Mouse (Mus musculus) layer of hippocampus, adult 18-20 months (tissue): Measurements from ENCODE around the gene Shisa6. TPM values are rescaled to one million over a fixed set of nuclear protein-coding genes. Genes with fewer than 3 reads are reported as not detected.
A peak's percentile ranks its signal among the peaks of the same experiment; 100 is the strongest.

Experiments used
- DNase-seq, 2 experiments: peaks; one replicate each; pipeline ENCODE4 v3.0.0; 2022; ENCODE audit warnings: low spot score in 2 of 2
- long read RNA-seq: library from polyadenylated mRNA; stranded (forward); transcript quantifications from one replicate; pipeline ENCODE4 v2.0.0, GENCODE M21; 2021
- total RNA-seq, 2 experiments: library from RNA; stranded (reverse); gene quantifications; 2 replicates each; pipeline ENCODE4 v1.2.3; 2021

Shisa6 gene
- 100 to 1,000 TPM; 152 to 163 TPM for total RNA-seq
- long read RNA-seq, full-length matches to known transcripts, result 9 of 33 reads
- long read RNA-seq, partial matches to known transcripts, result 2 of 33 reads
- long read RNA-seq, other reads (novel, unspliced or antisense), result 22 of 33 reads

DNA sequence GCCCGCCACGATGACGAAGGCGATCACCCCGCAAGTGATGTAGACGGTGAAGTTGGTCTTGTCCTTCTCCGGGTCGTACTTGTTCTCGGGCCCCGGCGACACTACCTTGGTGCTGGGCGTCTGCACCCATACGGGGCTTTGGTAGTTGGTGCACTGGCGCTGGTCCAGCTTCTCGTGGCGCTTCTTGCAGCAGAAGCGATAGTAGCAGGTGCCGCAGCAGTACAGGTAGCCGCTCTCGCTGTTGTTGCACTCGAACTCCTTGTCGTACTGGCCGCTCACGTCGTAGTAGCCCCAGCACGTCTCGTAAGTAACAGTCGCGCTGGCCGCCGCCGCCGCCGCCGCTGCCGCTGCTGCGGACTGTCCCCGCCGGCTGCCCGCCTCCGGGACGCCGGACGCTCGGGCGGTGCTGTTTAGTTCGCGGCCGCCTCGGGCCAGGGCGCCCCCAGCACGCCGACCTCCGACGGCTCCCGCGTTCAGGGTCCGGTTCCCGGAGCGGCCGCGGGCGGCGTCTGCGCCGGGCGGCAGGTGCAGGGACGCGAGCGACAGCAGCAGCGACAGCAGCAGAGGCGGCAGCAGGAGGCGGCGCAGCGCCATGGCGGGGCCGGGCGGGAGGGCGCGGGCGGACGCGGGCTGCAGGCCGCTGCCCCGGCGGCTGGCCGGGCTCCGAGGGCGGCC lies at the start of gene Shisa6:
TSS of gene Shisa6 (minus strand) at position 594 of the 675 bp plus-strand sequence.
- peak; percentile 28 to 48 for DNase-seq

DNA sequence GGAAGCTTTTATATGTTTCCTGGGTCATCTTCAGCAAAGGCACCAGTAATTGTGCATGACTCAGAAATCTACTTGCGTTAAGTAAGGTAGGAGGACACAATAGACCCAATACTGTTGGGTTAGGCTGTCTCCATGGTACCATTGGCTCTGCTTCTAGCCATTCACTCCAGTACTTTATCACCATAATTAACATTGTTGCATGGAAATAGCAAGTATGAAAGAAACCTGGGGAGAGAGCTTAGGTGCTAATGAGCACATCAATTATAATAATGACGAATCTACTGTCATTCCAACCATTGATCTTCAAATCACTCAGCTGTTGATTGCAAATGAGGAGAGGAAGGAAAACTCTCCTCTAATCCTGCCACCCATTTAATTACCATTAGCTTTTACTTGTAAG lies 48.1 kb upstream of the Shisa6 start:
- DNase-seq, result peak in 1 of 2 experiments; percentile 4

DNA sequence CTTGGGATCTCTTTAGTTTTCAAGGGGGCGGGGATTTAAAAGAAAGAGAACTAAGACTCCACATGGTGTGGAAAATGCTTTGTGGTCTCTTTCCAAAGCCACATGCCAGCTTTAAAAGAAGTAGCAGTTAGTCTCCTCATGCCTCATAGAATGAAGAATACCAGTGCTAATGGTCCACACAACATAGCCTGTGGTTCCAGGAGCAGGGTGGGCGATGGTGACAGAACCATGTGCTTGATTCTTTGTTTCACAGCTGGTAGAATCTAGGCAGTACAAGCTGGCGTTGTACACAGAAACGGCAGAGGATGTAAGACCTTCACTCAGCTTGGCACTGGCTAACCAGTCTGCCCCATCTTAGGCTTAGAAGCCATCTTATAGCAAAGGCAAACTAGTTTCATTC lies 43.3 kb upstream of the Shisa6 start:
- DNase-seq, result no peak

DNA sequence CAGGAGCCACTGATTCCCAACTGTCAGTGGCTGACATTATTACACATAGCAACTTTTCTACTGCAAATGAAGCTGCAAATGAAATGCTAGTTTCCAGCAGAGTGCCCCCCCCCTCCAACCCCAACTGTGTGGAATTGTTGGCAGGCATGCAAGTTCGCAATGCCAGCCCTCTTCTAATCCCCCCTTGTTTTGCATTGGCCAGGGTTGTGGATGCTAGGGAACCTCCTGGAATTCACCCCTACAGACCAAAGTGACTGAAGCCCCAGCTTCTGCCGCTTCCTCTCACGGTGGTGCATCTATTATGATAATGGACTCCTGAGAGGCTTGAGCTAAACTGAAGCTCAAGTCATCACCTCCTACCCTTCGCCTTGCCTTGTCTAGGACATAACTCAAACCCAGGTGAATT lies 42.6 kb upstream of the Shisa6 start:
- peak in 1 of 2 experiments; percentile 13 for DNase-seq

DNA sequence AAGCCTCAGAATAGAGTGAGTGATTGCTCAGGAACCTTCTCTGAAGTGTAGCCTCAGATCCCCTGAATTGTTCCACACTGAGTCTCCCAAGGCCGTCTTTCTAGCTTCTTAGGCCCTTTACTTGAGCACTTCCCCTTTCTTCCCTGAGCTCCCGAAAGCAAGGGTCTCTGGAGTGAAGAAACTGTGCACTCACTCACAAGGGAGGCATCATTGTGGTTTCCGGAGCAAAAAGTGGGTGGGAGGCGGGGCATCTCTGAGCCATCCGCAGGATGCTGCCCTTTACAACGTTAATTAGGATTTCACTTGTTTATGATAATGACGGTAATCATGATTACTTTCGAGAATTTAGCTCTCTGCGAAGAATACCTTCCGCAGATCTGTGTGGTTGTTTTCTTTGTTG lies 41.6 kb upstream of the Shisa6 start:
- no peak for DNase-seq

DNA sequence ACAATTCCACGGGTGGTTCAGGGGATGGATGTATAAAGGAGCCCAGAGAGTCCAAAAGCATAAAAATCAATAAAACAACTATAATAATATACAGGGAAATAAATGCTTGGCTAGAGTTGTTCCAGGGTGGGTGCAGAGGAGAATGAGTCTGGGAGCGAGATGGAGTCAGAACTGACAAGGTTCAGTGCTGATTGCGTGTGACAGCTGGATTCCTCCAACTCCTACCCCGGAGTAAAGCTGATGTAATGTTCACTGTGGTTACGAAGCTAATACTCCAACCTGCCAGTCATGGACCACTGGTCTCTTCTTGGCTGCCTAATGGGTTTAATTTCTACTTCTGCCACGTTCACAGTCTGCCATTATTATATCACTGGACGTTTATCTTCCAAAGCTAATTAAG lies 36.5 kb upstream of the Shisa6 start:
- DNase-seq, result no peak

DNA sequence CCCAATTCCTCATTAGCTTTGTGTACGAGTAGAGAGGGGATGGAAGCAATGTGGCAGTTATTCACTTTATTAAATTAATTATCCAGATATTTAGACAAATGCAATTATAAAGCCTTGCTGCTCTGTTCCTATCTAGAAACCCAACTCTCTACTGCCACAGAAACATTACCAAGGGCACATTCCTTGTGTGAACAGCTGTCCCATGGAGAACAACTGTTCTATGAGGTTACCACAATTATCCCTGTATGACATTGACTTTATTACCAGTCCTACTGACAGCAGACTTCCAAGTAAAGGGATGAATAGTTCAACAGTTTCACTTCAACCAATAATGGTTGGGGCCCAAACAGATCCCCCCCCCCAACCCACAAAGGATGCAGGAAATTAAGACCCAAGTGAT lies 12.1 kb upstream of the Shisa6 start:
- DNase-seq, result no peak

DNA sequence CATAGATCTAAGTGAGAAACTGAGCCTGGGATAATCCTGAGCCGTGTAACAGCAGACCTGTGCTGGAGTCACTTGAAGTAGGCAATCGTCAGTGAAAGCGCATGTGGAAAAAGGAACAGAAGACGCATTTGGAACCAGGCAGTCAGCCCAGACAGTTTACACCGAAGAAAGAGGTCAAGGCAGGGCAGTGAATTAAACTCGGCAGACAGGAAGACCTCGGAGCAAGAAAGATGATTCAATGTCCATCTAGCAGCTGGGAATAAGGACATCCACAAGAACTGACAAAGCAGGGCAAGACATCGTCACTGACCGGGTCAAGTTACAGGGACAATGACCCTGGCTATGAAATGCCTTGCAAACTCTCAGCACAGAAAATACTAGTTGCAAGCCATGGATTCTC lies 10.1 kb upstream of the Shisa6 start:
- DNase-seq, result no peak

DNA sequence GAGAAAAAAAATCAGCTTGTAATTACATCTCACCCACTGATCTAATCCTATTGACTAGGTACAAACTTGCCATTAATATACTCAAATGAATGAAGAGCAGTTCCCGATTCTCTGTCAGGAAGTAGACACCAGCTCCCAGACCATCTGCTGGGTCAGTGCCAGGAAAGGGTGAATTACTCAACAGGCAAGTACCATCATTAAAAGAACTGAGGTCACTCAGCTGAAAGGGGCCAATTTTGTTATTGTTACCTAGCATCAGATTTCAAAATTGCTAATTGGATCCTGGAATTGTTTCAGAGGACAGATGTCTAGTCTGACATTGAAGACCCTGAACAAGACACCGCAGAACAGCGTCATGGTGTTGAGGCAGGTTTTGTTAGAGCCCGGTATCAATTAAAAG lies 9.4 kb upstream of the Shisa6 start:
- DNase-seq, result no peak

DNA sequence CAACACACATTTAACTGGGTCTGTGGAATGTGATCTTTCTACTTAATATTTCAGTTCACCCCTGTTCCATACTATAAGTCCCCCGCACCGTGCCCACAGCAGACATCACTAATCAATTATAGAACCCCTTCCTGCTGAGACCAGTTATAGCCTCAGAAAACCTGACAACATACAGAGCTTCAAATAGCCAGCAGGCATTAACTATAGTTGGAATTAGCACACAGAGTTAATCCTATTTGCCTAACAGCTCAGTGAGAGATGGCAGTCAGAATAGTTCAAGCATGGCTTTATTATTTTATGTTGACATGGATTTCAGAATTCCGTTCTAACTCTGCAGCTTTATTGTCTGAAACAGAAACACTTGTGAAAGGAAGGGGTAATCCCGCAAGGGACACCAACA lies 8.5 kb upstream of the Shisa6 start:
- no peak for DNase-seq

DNA sequence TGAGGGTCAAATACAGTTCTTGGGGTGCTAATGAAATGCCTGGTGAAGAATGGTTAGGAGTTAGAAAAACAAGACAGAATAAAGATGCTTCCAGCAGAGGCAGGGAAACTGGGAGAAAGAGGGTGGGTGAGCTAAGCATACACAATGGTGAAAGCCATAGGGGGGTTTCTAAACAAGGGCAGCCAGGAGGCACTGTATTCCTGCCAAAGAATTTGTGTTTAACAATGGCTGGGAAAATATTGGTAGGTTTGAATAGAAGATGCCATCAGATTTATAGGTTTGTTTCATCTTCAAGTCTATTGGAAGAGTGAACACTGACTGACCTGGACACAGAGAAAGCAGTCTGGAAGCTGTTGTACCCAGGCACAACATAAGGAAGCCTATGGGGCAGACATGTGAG lies 2.4 kb upstream of the Shisa6 start:
- no peak for DNase-seq

DNA sequence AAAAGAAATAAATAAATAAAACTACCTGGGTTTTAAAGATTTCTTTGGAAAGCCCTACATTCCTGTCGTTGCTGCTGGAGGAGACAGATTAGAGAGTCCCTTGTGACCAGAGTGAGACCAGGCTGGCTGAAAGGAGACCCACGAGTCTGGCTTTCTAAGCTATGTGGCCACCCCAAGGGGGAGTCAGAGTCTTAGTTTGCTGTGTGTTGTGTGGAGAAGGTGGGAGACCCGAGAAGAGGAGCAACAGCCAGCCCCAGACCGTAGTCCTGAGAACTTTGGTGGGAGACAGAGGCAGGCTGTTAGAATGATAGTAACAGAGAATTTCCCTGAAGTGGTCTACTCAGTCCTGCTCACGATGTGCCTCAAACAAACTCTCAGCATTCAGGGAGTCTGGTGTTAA lies 1.6 kb upstream of the Shisa6 start:
- peak in 1 of 2 experiments; percentile 38 for DNase-seq

DNA sequence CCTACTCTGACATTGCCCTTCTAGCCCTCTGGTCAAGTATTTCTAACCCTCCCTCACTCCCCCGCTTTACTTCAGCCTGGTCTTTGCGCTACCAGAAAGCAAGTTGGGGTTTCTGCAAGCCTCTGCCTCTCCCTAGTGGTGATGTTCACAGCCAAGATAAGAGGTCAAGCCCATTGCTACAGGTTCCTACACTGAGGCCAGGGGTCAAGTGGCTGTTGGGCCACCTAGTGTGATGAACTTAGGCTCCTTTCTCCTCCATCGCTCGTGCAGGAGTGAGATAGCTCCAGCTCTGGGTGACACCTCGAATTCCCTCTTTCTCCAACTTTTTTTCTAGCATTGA lies 1.2 kb upstream of the Shisa6 start:
- no peak for DNase-seq

DNA sequence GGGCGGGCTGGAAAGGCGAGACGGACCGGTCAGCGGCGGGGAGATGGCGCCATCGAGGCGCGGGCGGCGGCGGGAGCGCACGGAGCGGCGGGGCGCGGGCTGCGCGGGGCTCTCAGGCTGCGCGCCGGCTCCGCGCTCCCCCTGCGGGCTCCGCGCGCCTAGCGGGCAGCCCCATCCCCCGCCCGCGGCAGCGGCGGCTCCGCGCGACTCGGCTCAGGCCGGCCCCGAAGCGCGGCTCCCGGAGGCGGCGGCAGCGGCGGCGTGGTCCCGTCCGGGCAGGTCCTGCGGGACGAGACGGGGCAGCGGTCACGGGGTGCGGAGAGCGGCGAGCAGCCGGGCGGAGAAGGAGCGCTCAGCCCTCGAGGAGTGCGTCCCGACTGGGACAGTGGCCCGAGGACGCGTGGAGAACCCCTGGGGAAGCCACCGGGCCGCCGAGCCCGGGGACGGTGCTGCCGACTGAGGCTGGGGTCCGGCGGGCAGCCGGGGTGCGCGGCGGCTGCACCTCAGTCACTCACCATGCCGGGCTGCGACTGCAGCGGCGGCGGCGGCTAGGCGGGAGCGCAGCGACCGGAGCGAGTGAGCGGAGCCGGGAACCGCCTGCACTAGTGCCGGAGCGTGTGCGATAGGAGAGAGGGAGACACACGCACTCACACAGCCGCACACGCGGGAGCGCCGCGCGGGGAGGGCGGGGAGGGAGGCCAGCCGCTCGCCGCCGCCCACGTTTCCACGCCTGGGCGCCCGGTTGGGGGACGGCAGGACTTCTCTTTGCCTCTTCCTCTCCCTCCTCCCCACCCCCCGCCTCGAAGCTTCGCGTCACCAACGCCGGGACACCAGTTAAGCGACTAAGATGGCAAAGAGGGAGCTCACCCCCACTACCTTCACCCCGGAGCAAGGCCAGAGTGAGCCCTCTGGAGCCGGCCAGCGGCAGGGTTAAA lies 549 bp upstream of the Shisa6 start:
- DNase-seq, result peak; percentile 61 to 72

DNA sequence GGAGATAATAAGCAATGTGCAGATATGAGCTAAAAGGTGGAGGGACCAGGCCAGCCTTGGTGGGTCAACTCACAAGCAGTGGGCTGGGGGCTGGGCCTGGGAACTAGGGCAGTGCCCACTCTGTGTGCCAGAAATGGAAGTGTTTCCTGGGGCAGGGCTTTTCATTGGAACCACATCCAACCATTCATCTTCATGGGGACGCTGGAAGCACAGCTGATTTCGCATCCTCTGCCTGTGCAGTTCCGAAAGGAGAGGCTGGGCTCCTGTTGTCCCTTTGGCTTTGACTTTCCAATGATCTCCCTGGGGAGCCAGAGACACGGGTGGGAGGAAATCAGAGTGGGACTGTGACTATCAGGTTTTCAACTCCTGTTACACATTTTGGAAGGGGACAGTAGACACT lies 1.5 kb downstream of the Shisa6 start:
- DNase-seq, result peak; percentile 32 to 65

DNA sequence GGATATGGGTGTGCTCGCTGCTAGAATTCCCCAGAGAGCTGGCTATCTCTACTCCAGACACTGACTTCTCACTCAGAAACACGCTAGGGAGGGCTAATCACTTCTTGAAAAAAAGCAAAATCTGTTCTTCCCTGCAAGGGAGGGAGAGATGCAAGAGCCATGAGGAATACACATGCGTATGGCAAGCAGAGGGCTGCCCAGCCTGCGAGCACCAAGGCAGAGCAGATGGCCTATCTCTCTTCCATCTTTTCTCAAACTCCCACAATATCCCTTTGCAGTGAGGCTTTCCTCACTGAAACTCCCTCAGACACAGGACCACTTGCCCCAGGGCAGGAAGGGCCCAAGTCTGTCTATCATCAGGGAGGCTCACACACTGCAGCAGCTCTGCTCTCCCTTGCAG lies 3.4 kb downstream of the Shisa6 start:
- peak; percentile 44 to 76 for DNase-seq

DNA sequence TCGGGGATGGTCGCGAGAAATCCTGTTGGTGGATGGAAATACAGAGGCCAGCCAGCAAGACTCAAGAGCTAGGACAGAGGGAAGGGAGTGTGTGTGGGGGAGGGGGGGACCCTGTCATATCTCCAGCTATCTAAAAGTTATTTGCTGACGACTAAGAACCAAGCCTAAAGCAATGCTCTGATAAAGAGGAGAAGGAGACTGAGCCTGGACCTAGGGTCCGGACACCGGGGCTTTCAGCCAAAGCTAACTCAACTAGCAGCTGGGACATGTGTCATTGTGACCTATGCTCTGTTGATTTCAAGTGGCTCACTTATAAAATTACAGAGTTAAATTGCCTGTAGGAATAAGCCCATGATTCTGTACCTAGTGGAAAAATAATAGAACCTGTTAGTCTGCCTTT lies 6.4 kb downstream of the Shisa6 start:
- no peak for DNase-seq

DNA sequence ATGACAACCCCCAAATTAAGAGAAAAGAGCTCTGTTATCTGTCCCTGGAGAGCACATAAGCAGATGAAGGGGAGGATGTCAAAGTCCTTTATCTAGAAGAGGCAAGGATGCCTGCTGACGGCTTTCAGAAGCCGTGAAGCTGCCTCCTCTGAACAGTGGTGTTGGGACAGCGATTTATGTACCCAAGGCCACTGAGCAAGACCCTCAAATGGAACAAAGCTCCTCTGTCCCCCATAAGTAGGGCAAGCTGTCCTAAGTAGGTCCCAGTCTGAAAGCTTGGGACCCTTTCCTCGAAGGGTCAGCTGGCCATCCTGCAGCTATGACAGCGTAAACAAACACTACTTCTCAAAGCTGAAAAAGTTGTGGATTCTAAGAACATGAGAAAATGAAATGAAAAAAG lies 11.4 kb downstream of the Shisa6 start:
- no peak for DNase-seq

DNA sequence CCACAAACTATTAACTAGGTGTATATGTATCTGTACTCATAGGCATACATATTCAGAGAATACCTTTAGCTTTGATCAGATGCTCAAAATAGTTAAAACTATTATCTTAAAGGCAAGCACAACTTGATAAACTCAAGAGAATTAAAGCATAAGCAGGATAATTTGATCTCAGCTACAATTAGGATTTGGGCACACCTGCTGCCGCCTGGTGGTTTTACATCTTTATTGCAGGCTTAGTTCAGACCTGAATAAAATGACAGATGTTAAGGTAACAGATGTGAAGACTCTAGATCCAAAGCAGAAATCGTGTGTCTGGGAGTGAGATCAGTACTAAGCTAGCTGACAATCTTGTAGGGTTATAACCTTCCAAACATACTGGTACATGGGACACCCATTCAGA lies 24.8 kb downstream of the Shisa6 start:
- no peak for DNase-seq

DNA sequence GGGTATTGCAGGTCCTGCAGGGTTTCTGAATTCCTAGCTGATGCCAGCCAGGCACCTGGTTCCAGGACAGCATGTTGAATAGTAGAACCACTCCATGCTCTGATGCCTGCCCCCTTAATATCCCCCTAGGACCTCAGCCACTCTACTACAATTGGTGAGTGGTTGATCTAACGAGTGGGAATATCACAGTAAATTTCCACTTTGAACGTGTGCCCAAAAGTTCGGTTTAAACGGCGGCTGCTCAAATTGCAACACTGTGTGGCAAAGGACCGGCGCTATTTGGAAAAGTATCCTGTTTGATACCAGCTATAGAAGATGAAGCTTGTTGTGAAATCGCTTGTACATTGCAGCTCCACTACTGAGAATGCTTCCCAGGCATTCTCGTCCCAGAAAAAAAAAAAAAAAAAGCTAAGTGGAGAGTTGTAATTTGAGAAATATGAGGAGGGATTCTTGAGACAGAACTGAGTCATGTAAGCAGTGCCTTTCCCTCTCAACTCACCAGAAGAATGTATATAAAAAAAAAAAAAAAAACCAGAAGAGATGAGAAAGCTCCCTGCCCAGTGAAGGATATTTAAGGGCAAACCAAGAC lies 26.8 kb downstream of the Shisa6 start:
- DNase-seq, result peak in 1 of 2 experiments; percentile 59

DNA sequence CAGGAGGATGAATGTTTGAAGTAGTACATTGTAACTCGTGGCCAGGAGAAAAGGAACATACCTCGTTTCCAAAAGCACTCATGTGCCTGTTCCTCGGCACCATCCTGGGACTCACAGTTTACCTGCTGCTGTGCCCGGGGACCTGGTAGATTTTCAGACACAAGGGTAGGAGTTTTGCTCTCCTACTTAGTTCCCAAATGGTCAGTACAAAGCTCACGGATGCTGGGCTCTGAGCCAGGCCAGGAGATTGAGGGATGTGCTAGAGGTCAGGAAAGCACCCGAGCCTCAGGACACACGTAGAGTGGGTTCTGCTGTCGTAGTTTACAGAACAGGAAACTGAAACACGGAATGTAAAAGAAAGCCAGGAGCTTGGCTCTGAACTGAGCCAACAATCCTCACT lies 29.5 kb downstream of the Shisa6 start:
- DNase-seq, result no peak

DNA sequence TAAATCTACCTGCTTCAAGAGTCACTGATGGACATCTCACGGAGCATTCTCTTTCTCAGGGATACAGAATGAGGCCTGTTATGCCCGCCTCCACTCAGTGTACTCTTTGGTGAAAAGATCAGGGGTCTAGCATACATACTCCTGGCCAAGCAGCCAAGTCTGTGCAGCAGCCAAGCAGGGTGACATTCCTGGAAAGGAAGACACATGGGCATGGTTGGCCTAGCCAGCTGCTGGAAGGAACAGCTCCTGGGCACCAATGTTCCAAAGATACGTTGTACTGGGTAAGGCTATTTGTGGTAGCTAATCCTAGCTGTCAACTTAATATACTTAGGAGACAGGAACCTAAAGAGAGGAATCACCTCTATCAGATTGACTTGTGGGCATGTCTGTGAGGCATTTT lies 31.4 kb downstream of the Shisa6 start:
- DNase-seq, result no peak
